Mouse (Mus musculus) urinary bladder, postnatal 25 days (tissue): ENCODE measurements at regions not wholly inside any gene's neighbourhood (a gene's known extent, or its start where the extent isn't known, plus 50 kb on each side); places are given as distances from the start of the nearest gene placed in this dataset.

ENCODE experiments used
- DNase-seq: peaks from one replicate; pipeline ENCODE4 v3.0.0; 2022; ENCODE audit warnings: low spot score

GRCm38 (mm10) chr13:71245326-71245725 lies 403.7 kb upstream of the Adamts16 start:
- no peak for DNase-seq

- no peak for DNase-seq
Measured at GRCm38 (mm10) chr13:71239782-71240181, 398.2 kb upstream of the Adamts16 start.

GRCm38 (mm10) chr13:71235338-71235737 lies 393.7 kb upstream of the Adamts16 start:
- DNase-seq = no peak

- DNase-seq = no peak
Measured at GRCm38 (mm10) chr13:71231182-71231581, 389.6 kb upstream of the Adamts16 start.

GRCm38 (mm10) chr13:71214776-71215175 lies 373.2 kb upstream of the Adamts16 start:
- no peak for DNase-seq

- no peak for DNase-seq
Measured at GRCm38 (mm10) chr13:71211363-71211762, 369.8 kb upstream of the Adamts16 start.

- no peak for DNase-seq
Measured at GRCm38 (mm10) chr13:71210658-71211251, 369.1 kb upstream of the Adamts16 start.

- DNase-seq = no peak
Measured at GRCm38 (mm10) chr13:71205708-71206107, 364.1 kb upstream of the Adamts16 start.

- DNase-seq = no peak
Measured at GRCm38 (mm10) chr13:71200656-71201055, 359.0 kb upstream of the Adamts16 start.

- DNase-seq = no peak
Measured at GRCm38 (mm10) chr13:71195675-71196074, 354.1 kb upstream of the Adamts16 start.

GRCm38 (mm10) chr13:71184500-71184899 lies 342.9 kb upstream of the Adamts16 start:
- DNase-seq = no peak

GRCm38 (mm10) chr13:71179083-71179482 lies 337.5 kb upstream of the Adamts16 start:
- DNase-seq = no peak

GRCm38 (mm10) chr13:71174335-71174734 lies 332.7 kb upstream of the Adamts16 start:
- no peak for DNase-seq

- DNase-seq = no peak
Measured at GRCm38 (mm10) chr13:71166226-71166625, 324.6 kb upstream of the Adamts16 start.

- no peak for DNase-seq
Measured at GRCm38 (mm10) chr13:71165096-71165920, 323.7 kb upstream of the Adamts16 start.

- DNase-seq = no peak
Measured at GRCm38 (mm10) chr13:71164012-71164411, 322.4 kb upstream of the Adamts16 start.

GRCm38 (mm10) chr13:71162952-71163351 lies 321.3 kb upstream of the Adamts16 start:
- DNase-seq = no peak

GRCm38 (mm10) chr13:71158300-71158860 lies 316.8 kb upstream of the Adamts16 start:
- no peak for DNase-seq

GRCm38 (mm10) chr13:71157656-71158299 lies 316.2 kb upstream of the Adamts16 start:
- no peak for DNase-seq

GRCm38 (mm10) chr13:71150092-71150491 lies 308.5 kb upstream of the Adamts16 start:
- DNase-seq = no peak

GRCm38 (mm10) chr13:71149303-71149696 lies 307.7 kb upstream of the Adamts16 start:
- DNase-seq = no peak

GRCm38 (mm10) chr13:71148491-71149302 lies 307.1 kb upstream of the Adamts16 start:
- no peak for DNase-seq
